Mouse (Mus musculus) lung, adult 2 months (tissue): Measurements from ENCODE around the gene Fam81a.

Source experiments
- CTCF ChIP-seq: fragments of 200-500 bp; IDR thresholded peaks from 2 replicates; pipeline ENCODE4 v1.5.1; 2011; ENCODE audit warnings: mild to moderate bottlenecking, low read length, control low read depth; ENCODE audit not compliant: insufficient read depth
- POLR2A ChIP-seq: fragments of 200-500 bp; IDR thresholded peaks from 2 replicates; pipeline ENCODE4 v1.6.1; 2011; ENCODE audit warnings: low read depth, mild to moderate bottlenecking, control low read depth, low read length, borderline replicate concordance; ENCODE audit errors: extremely low read depth

- no peak for TF ChIP-seq CTCF
- no peak for TF ChIP-seq POLR2A
These were observed 60.6 kb downstream of the Fam81a start for GRCm38 (mm10) chr9:70081767-70082166.
